Mouse (Mus musculus) intestine, postnatal 0 days (tissue): ENCODE measurements at regions not wholly inside any gene's neighbourhood (a gene's known extent, or its start where the extent isn't known, plus 50 kb on each side); places are given as distances from the start of the nearest gene placed in this dataset.

Experiments used
- ATAC-seq: fragments of 200-750 bp; cut with Nextera tagmentation; 2 replicates; pipeline ENCODE4 v1.8.0; 2017; ENCODE audit warnings: mild to moderate bottlenecking, moderate TSS enrichment, moderate library complexity
- H3K27ac ChIP-seq: fragments of 300-500 bp; sonication (generic); 2 replicates; pipeline ENCODE4 v1.5.1; 2014; ENCODE audit warnings: mild to moderate bottlenecking, low read depth, low read length, moderate library complexity
- H3K27me3 ChIP-seq: fragments of 300-500 bp; sonication (generic); replicated peaks from 2 replicates; pipeline ENCODE4 v1.6.1; 2014; ENCODE audit warnings: low read length, mixed read lengths; ENCODE audit not compliant: control insufficient read depth, insufficient read depth
- H3K36me3 ChIP-seq: fragments of 300-500 bp; sonication (generic); 2 replicates; pipeline ENCODE4 v1.6.1; 2014; ENCODE audit warnings: mild to moderate bottlenecking, moderate library complexity; ENCODE audit not compliant: control insufficient read depth, insufficient read depth
- H3K4me1 ChIP-seq: fragments of 300-500 bp; sonication (generic); replicated peaks from 2 replicates; pipeline ENCODE4 v1.6.1; 2014; ENCODE audit warnings: antibody characterized with exemption, low read length, mixed read lengths; ENCODE audit not compliant: control insufficient read depth, insufficient read depth
- H3K4me2 ChIP-seq: fragments of 300-500 bp; sonication (generic); replicated peaks from 2 replicates; pipeline ENCODE4 v1.6.1; 2014; ENCODE audit warnings: low read depth, mild to moderate bottlenecking, moderate library complexity
- H3K4me3 ChIP-seq: fragments of 300-500 bp; sonication (generic); 2 replicates; pipeline ENCODE4 v1.5.1; 2014; ENCODE audit warnings: low read depth, low read length
- H3K9ac ChIP-seq: fragments of 300-500 bp; sonication (generic); 2 replicates; pipeline ENCODE4 v1.6.1; 2014; ENCODE audit warnings: mild to moderate bottlenecking, low read depth, low read length
- H3K9me3 ChIP-seq: fragments of 300-500 bp; sonication (generic); 2 replicates; pipeline ENCODE4 v1.6.1; 2016; ENCODE audit warnings: mixed run types; ENCODE audit not compliant: control insufficient read depth
- CTCF ChIP-seq: sonication (generic); IDR thresholded peaks from 2 replicates; pipeline ENCODE4 v1.5.1; 2016; ENCODE audit warnings: low read depth, mild to moderate bottlenecking, control low read depth, antibody characterized with exemption, moderate library complexity
- WGBS: fragments of 180-500 bp; shearing (Covaris S2); extraction: QIAGEN DNeasy Blood & Tissue Kit; methylation state at CpG from one replicate; pipeline ENCODE4 v1.1.7; 2014; 5-methylcytosine and 5-hydroxymethylcytosine counted together

GRCm38 (mm10) chr2:131717561-131717960 is 142.0 kb downstream of the Erv3 start:
- no peaks in the 10 kb centered on the region for H3K36me3 ChIP-seq
- no peak overlapping the region for H3K27ac ChIP-seq
- no peaks in the 10 kb centered on the region for H3K4me1 ChIP-seq
- H3K4me3 ChIP-seq = no peak overlapping the region
- ATAC-seq = no peak
- TF ChIP-seq CTCF = no peak
- no peaks in the 10 kb centered on the region for H3K27me3 ChIP-seq
- 79% methylated on average over 5 of the region's 5 CpGs for WGBS
- no peak overlapping the region for H3K9ac ChIP-seq
- no peaks in the 10 kb centered on the region for H3K9me3 ChIP-seq
- no peak overlapping the region for H3K4me2 ChIP-seq

- no peak for ATAC-seq
- no peaks in the 10 kb centered on the region for H3K27me3 ChIP-seq
- H3K27ac ChIP-seq = no peak overlapping the region
- no peaks in the 10 kb centered on the region for H3K36me3 ChIP-seq
- TF ChIP-seq CTCF = no peak
- H3K4me2 ChIP-seq = no peak overlapping the region
- no peaks in the 10 kb centered on the region for H3K4me1 ChIP-seq
- H3K4me3 ChIP-seq = no peak overlapping the region
- no peaks in the 10 kb centered on the region for H3K9me3 ChIP-seq
- WGBS = 86% methylated on average over 5 of the region's 5 CpGs
- H3K9ac ChIP-seq = no peak overlapping the region
Observed at GRCm38 (mm10) chr2:131716841-131717240, 142.7 kb downstream of the Erv3 start.

GRCm38 (mm10) chr2:131715381-131715780 is 144.2 kb downstream of the Erv3 start:
- no peak for TF ChIP-seq CTCF
- H3K4me3 ChIP-seq = no peak overlapping the region
- H3K4me2 ChIP-seq = no peak overlapping the region
- H3K9ac ChIP-seq = no peak overlapping the region
- no peaks in the 10 kb centered on the region for H3K27me3 ChIP-seq
- WGBS = 87% methylated on average over 3 of the region's 3 CpGs
- H3K36me3 ChIP-seq = no peaks in the 10 kb centered on the region
- no peaks in the 10 kb centered on the region for H3K9me3 ChIP-seq
- H3K27ac ChIP-seq = no peak overlapping the region
- no peaks in the 10 kb centered on the region for H3K4me1 ChIP-seq
- ATAC-seq = no peak

GRCm38 (mm10) chr2:131711886-131712285 is 147.7 kb downstream of the Erv3 start:
- Histone ChIP-seq H3K36me3 (no peaks in the 10 kb centered on the region), H3K9ac (no peak overlapping the region), H3K4me1 (no peaks in the 10 kb centered on the region), H3K9me3 (no peaks in the 10 kb centered on the region), H3K4me3 (no peak overlapping the region), H3K27me3 (no peaks in the 10 kb centered on the region), H3K4me2 (no peak overlapping the region), H3K27ac (no peak overlapping the region)
- no peak for ATAC-seq
- TF ChIP-seq CTCF = no peak

- no peak for TF ChIP-seq CTCF
- no peaks in the 10 kb centered on the region for H3K4me1 ChIP-seq
- ATAC-seq = no peak
- H3K27me3 ChIP-seq = no peaks in the 10 kb centered on the region
- no peaks in the 10 kb centered on the region for H3K36me3 ChIP-seq
- no peak overlapping the region for H3K4me3 ChIP-seq
- H3K4me2 ChIP-seq = no peak overlapping the region
- H3K9me3 ChIP-seq = no peaks in the 10 kb centered on the region
- H3K27ac ChIP-seq = no peak overlapping the region
- no peak overlapping the region for H3K9ac ChIP-seq
- 80% methylated on average over 4 of the region's 4 CpGs for WGBS
Observed at GRCm38 (mm10) chr2:131706565-131706964, 144.5 kb upstream of the Adra1d start.

- Histone ChIP-seq H3K4me1 (no peaks in the 10 kb centered on the region), H3K4me3 (no peak overlapping the region), H3K27ac (no peak overlapping the region), H3K9me3 (no peaks in the 10 kb centered on the region), H3K27me3 (no peaks in the 10 kb centered on the region), H3K9ac (no peak overlapping the region), H3K36me3 (no peaks in the 10 kb centered on the region), H3K4me2 (no peak overlapping the region)
- no peak for ATAC-seq
- no peak for TF ChIP-seq CTCF
Observed at GRCm38 (mm10) chr2:131704406-131704805, 142.3 kb upstream of the Adra1d start.

GRCm38 (mm10) chr2:131702146-131702545 is 140.1 kb upstream of the Adra1d start:
- no peak overlapping the region for H3K4me3 ChIP-seq
- no peak for TF ChIP-seq CTCF
- H3K4me2 ChIP-seq = no peak overlapping the region
- H3K9ac ChIP-seq = no peak overlapping the region
- H3K4me1 ChIP-seq = no peaks in the 10 kb centered on the region
- H3K27ac ChIP-seq = no peak overlapping the region
- ATAC-seq = no peak
- 69% methylated on average over 4 of the region's 4 CpGs for WGBS
- H3K27me3 ChIP-seq = no peaks in the 10 kb centered on the region
- no peaks in the 10 kb centered on the region for H3K9me3 ChIP-seq
- H3K36me3 ChIP-seq = no peaks in the 10 kb centered on the region
